Mouse (Mus musculus) spleen, adult 2 months (tissue): ENCODE data around the gene Boc. TPM values are rescaled to one million over a fixed set of nuclear protein-coding genes. Genes with fewer than 3 reads are reported as not detected.

Experiments
- DNase-seq, 2 experiments: peaks; one replicate each; pipeline versions ENCODE4 v3.0.0 to v3.0.0-alpha.2; 2012 to 2021; ENCODE audit warnings: low spot score in 2 of 2, low read depth in 1 of 2
- H3K27ac ChIP-seq: fragments of 200-500 bp; 2 replicates; pipeline ENCODE4 v1.5.1; 2012; ENCODE audit warnings: low read length, inconsistent platforms; ENCODE audit not compliant: insufficient read depth
- H3K27me3 ChIP-seq: fragments of 200-500 bp; 2 replicates; pipeline ENCODE4 v1.6.1; 2012; ENCODE audit warnings: mild to moderate bottlenecking, moderate library complexity, low read length, inconsistent platforms; ENCODE audit not compliant: control insufficient read depth, insufficient read depth
- H3K36me3 ChIP-seq: fragments of 200-500 bp; 2 replicates; pipeline ENCODE4 v1.6.1; 2012; ENCODE audit warnings: mild to moderate bottlenecking, low read length, inconsistent platforms; ENCODE audit not compliant: control insufficient read depth, insufficient read depth
- H3K4me1 ChIP-seq: fragments of 200-500 bp; 2 replicates; pipeline ENCODE4 v1.6.1; 2011; ENCODE audit warnings: inconsistent platforms; ENCODE audit not compliant: control insufficient read depth, insufficient read depth, insufficient read length
- H3K4me3 ChIP-seq: fragments of 200-500 bp; 2 replicates; pipeline ENCODE4 v1.5.1; 2011; ENCODE audit warnings: mild to moderate bottlenecking, inconsistent platforms; ENCODE audit not compliant: insufficient read depth, insufficient read length; ENCODE audit errors: extremely low read depth
- CTCF ChIP-seq: fragments of 200-500 bp; IDR thresholded peaks from 2 replicates; pipeline ENCODE4 v1.5.1; 2011; ENCODE audit warnings: mild to moderate bottlenecking, inconsistent platforms; ENCODE audit not compliant: insufficient read depth, insufficient read length, insufficient replicate concordance; ENCODE audit errors: extremely low read depth
- POLR2A ChIP-seq: fragments of 200-500 bp; IDR thresholded peaks from 2 replicates; pipeline ENCODE4 v1.6.1; 2011; ENCODE audit warnings: low read depth, low read length, inconsistent platforms
- WGBS: fragments of 180-500 bp; shearing (Covaris S2); methylation state at CpG from one replicate; pipeline ENCODE4 v1.1.7; 2018; 5-methylcytosine and 5-hydroxymethylcytosine counted together
- polyA plus RNA-seq: library from polyadenylated mRNA; depleted of rRNA; stranded (reverse); fragments of >200 nt; gene quantifications from 2 replicates; pipeline ENCODE4 v1.2.3, GENCODE M21; 2012

Gene Boc
- polyA plus RNA-seq, 1 experiment, result 2.4 TPM

DNA sequence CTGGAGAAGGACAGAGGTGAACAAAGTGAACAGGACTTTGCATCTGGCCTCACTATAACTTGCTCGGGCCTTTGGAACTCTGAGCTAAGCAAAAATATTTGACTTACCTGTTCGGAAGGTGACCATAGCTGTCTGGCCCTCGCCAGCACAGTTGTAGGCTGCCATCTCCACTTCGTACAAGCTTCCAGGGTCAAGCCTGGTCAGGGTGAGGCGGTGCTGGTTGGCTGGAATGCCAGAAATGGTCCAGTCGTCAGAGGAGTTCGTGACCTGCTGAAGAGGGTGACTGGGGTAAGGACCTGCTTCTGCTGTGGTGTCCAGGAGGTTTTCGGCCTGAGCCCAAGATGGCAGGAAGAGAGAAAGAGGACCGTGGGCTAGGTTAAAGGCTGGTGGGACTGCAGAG, 66.0 kb downstream of the Boc start:
- Histone ChIP-seq H3K4me1 (no peaks in the 10 kb centered on the region), H3K27ac (no peak overlapping the region), H3K4me3 (no peak overlapping the region), H3K27me3 (no peaks in the 10 kb centered on the region), H3K36me3 (no peaks in the 10 kb centered on the region)
- TF ChIP-seq CTCF (no peak), POLR2A (no peak)
- DNase-seq, result no peak
- 85% methylated on average over 9 of the region's 9 CpGs for WGBS

DNA sequence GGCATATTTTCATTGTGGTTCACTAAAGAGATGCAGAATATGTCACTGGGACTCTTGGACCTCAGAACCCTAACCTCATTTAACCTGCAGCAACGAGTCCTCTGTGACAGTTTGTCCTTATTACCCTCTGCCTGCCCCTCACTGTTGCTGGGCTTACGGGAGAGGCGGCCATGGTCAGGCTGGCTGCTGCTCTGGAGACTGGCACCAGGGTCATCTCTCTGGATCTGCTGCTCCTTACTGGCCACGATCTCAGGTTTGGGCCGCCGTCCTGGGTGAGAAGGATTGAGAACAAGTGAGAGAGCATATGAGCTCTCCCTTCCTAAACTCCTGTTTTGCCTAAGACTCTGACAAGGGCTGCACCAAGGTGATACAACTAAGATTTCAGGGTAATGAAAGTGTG, 66.5 kb downstream of the Boc start:
- no peak for DNase-seq
- H3K4me3 ChIP-seq, result no peak overlapping the region
- no peaks in the 10 kb centered on the region for H3K27me3 ChIP-seq
- WGBS, result 88% methylated on average over 6 of the region's 6 CpGs
- no peak overlapping the region for H3K27ac ChIP-seq
- no peaks in the 10 kb centered on the region for H3K36me3 ChIP-seq
- H3K4me1 ChIP-seq, result no peaks in the 10 kb centered on the region
- TF ChIP-seq POLR2A (no peak), CTCF (no peak)

DNA sequence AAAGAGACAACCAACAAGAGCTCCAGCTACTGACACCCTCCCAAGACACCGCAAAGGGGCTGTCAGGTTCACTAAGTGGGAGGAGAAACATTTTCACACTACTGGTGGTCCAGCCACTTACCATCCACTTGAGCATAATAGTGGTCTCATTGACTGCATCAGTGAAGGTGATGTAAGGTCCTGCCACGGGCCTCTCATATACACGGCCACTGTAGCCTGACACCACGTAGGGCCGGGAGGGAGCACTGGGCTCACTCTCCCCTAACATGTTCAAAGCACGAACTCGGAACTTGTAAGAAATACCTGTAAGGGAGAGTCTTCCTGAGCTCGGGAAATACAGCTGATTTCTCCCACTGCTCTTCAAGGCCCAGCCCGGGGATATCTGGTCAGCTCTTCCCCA, 67.6 kb downstream of the Boc start:
- H3K4me1 ChIP-seq, result no peaks in the 10 kb centered on the region
- H3K36me3 ChIP-seq, result no peaks in the 10 kb centered on the region
- H3K4me3 ChIP-seq, result no peak overlapping the region
- DNase-seq, result no peak
- TF ChIP-seq POLR2A (no peak), CTCF (no peak)
- H3K27me3 ChIP-seq, result no peaks in the 10 kb centered on the region
- WGBS, result 89% methylated on average over 9 of the region's 9 CpGs
- H3K27ac ChIP-seq, result no peak overlapping the region

DNA sequence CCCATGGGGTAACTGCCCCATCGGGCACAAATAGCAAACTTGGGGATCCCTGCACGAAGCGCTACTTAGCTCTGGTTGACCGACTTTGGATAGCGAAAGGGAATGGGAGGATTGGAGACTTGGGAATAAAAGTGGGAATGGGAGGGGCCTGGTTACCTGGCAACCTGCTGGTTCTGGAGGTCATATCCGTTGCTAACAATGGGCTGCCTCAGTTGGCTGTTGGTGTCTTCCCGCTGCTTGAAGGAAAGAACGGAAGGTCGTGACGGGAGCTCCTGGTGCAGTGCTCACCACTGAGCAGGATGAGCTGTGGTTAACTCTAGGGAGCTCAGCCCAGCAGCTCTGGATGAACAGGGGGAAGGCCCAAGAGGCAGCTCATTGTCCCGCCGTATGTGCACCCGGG, 71.5 kb downstream of the Boc start:
- Histone ChIP-seq H3K27me3 (no peaks in the 10 kb centered on the region), H3K4me3 (no peak overlapping the region), H3K36me3 (no peaks in the 10 kb centered on the region), H3K27ac (no peak overlapping the region), H3K4me1 (no peaks in the 10 kb centered on the region)
- WGBS, result 96% methylated on average over 13 of the region's 13 CpGs
- TF ChIP-seq CTCF (no peak), POLR2A (no peak)
- DNase-seq, result no peak

DNA sequence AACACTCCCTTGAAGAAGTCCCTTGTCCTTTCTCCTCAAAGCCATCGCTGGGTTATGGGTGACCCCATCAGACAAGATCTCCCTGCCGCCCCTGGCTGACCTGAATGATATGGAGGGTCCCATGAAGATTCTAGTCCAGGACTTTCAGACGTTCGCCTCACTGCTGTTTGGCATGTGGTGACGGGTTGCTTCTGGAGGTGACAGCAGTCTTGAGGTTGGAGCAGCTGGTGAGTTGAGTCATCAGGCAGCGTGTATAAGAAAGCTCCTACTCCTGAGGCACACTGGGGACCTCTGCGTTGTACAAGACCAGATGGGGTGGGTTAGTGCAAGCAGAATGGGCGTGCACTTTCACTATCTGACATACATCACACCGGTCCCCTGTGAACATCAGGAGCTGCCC, 72.1 kb downstream of the Boc start:
- TF ChIP-seq POLR2A (no peak), CTCF (no peak)
- H3K27me3 ChIP-seq, result no peaks in the 10 kb centered on the region
- DNase-seq, result no peak
- no peaks in the 10 kb centered on the region for H3K36me3 ChIP-seq
- H3K4me3 ChIP-seq, result no peak overlapping the region
- no peaks in the 10 kb centered on the region for H3K4me1 ChIP-seq
- WGBS, result 85% methylated on average over 9 of the region's 9 CpGs
- no peak overlapping the region for H3K27ac ChIP-seq

DNA sequence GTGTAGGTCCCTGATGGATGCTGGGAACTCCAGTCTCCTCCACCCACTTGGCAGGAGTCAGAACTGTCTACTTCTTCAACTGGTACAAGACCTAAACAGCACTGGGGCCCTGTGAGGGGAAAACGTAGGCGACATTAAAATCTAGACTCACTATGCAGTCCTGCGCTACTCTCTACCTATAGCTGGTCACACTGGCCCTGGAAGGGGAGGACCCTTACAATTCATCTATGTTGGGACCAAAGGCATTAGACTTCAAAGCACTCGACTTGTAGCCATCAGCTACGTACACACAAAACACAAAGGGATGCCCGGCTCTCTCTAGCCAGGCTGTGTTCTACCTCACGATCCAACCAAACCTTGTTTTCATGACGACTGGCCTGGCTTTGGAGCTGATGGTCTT, 73.0 kb downstream of the Boc start:
- H3K36me3 ChIP-seq, result no peaks in the 10 kb centered on the region
- WGBS, result 92% methylated on average over 8 of the region's 8 CpGs

DNA sequence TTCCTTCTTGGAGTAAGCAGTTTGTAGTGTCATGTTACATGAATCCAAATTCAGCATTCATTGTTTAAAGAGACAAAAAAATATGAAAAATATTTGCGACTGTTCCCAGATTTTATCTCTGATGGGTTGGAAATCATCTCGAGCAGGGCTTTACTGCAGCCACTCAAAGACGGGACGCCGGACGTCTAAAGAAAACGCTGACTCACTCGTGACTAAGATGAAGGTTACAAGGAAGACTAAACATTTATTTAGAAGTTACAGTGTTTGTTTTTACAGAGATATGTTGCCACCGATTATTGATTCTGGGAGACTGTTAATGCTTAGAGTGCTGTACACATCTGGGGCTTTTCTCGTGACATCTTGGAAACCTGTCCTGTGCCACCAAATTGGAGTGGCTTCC, 73.9 kb downstream of the Boc start:
- TF ChIP-seq CTCF (no peak), POLR2A (no peak)
- Histone ChIP-seq H3K4me1 (no peaks in the 10 kb centered on the region), H3K4me3 (no peak overlapping the region), H3K27me3 (no peaks in the 10 kb centered on the region), H3K36me3 (no peaks in the 10 kb centered on the region), H3K27ac (no peak overlapping the region)
- no peak for DNase-seq
- WGBS, result 64% methylated on average over 10 of the region's 10 CpGs

More for the DNA sequence above, 73.0 kb downstream of the Boc start:
- H3K4me3 ChIP-seq, result no peak overlapping the region
- no peaks in the 10 kb centered on the region for H3K4me1 ChIP-seq
- no peak for DNase-seq
- TF ChIP-seq POLR2A, result no peak
- no peak for TF ChIP-seq CTCF
- H3K27ac ChIP-seq, result no peak overlapping the region
- no peaks in the 10 kb centered on the region for H3K27me3 ChIP-seq
